Mouse (Mus musculus) midbrain, postnatal 0 days (tissue): ENCODE measurements at regions not wholly inside any gene's neighbourhood (a gene's known extent, or its start where the extent isn't known, plus 50 kb on each side); places are given as distances from the start of the nearest gene placed in this dataset.
A peak's percentile ranks its signal among the peaks of the same experiment; 100 is the strongest.

Experiments used
- ATAC-seq: fragments of 200-750 bp; cut with Nextera tagmentation; 2 replicates; pipeline ENCODE4 v1.8.0; 2017; ENCODE audit warnings: moderate number of reproducible peaks, mild to moderate bottlenecking, moderate TSS enrichment, moderate library complexity; ENCODE audit not compliant: low FRiP score
- DNase-seq: peaks from one replicate; pipeline ENCODE4 v3.0.0-alpha.2; 2015; ENCODE audit warnings: low spot score
- H3K27ac ChIP-seq: fragments of 300-500 bp; sonication (generic); 2 replicates; pipeline ENCODE4 v1.5.1; 2014; ENCODE audit warnings: low read depth, mild to moderate bottlenecking, low read length, mixed read lengths
- H3K27me3 ChIP-seq: fragments of 300-500 bp; sonication (generic); 2 replicates; pipeline ENCODE4 v1.6.1; 2014; ENCODE audit warnings: low read length, control low read depth, mixed read lengths; ENCODE audit not compliant: insufficient read depth
- H3K36me3 ChIP-seq: fragments of 300-500 bp; sonication (generic); 2 replicates; pipeline ENCODE4 v1.6.1; 2014; ENCODE audit warnings: low read length, control low read depth, mixed read lengths; ENCODE audit not compliant: insufficient read depth
- H3K4me1 ChIP-seq: fragments of 300-500 bp; sonication (generic); 2 replicates; pipeline ENCODE4 v1.6.1; 2014; ENCODE audit warnings: mild to moderate bottlenecking, control low read depth, antibody characterized with exemption, low read length, mixed read lengths; ENCODE audit not compliant: insufficient read depth
- H3K4me2 ChIP-seq: fragments of 300-500 bp; sonication (generic); 2 replicates; pipeline ENCODE4 v1.6.1; 2014; ENCODE audit warnings: low read depth, mild to moderate bottlenecking, low read length, mixed read lengths; ENCODE audit not compliant: poor library complexity, severe bottlenecking
- H3K4me3 ChIP-seq: fragments of 300-500 bp; sonication (generic); 2 replicates; pipeline ENCODE4 v1.5.1; 2014; ENCODE audit warnings: low read depth, mild to moderate bottlenecking, low read length, moderate library complexity
- H3K9ac ChIP-seq: fragments of 300-500 bp; sonication (generic); replicated peaks from 2 replicates; pipeline ENCODE4 v1.6.1; 2014; ENCODE audit warnings: mild to moderate bottlenecking, low read length, moderate library complexity, mixed read lengths; ENCODE audit not compliant: poor library complexity, severe bottlenecking
- H3K9me3 ChIP-seq: fragments of 300-500 bp; sonication (generic); 2 replicates; pipeline ENCODE4 v1.6.1; 2016; ENCODE audit warnings: low read length, control low read depth
- CTCF ChIP-seq: IDR thresholded peaks from 2 replicates; pipeline ENCODE4 v1.5.1; 2016; ENCODE audit warnings: antibody characterized with exemption, mild to moderate bottlenecking
- WGBS: fragments of 180-500 bp; shearing (Covaris S2); extraction: QIAGEN DNeasy Blood & Tissue Kit; methylation state at CpG from one replicate; pipeline ENCODE4 v1.1.7; 2014; 5-methylcytosine and 5-hydroxymethylcytosine counted together

- no peaks in the 10 kb centered on the region for H3K9me3 ChIP-seq
Observed at GRCm38 (mm10) chr5:141054991-141055390, 54.6 kb upstream of the Card11 start.

GRCm38 (mm10) chr5:141055596-141056343 is 55.4 kb upstream of the Card11 start:
- H3K9ac ChIP-seq: no peak overlapping the region
- H3K9me3 ChIP-seq: no peaks in the 10 kb centered on the region
- H3K27me3 ChIP-seq: no peaks in the 10 kb centered on the region
- WGBS: 77% methylated on average over 10 of the region's 10 CpGs
- no peak overlapping the region for H3K4me2 ChIP-seq
- no peaks in the 10 kb centered on the region for H3K36me3 ChIP-seq
- no peak overlapping the region for H3K4me3 ChIP-seq
- no peak for ATAC-seq
- H3K4me1 ChIP-seq: no peaks in the 10 kb centered on the region
- TF ChIP-seq CTCF: no peak
- H3K27ac ChIP-seq: no peak overlapping the region
- DNase-seq: no peak

More at GRCm38 (mm10) chr5:141054991-141055390, 54.6 kb upstream of the Card11 start:
- Histone ChIP-seq H3K4me3 (no peak overlapping the region), H3K9ac (no peak overlapping the region), H3K27ac (no peak overlapping the region), H3K27me3 (no peaks in the 10 kb centered on the region), H3K4me1 (no peaks in the 10 kb centered on the region), H3K4me2 (no peak overlapping the region), H3K36me3 (no peaks in the 10 kb centered on the region)
- no peak for DNase-seq
- 78% methylated on average over 8 of the region's 8 CpGs for WGBS
- no peak for ATAC-seq
- no peak for TF ChIP-seq CTCF

GRCm38 (mm10) chr5:141058141-141058540 is 57.8 kb upstream of the Card11 start:
- ATAC-seq (no peak), DNase-seq (no peak)
- Histone ChIP-seq H3K4me3 (no peak overlapping the region), H3K27ac (no peak overlapping the region), H3K9ac (no peak overlapping the region), H3K4me2 (no peak overlapping the region), H3K9me3 (no peaks in the 10 kb centered on the region), H3K27me3 (no peaks in the 10 kb centered on the region), H3K36me3 (no peaks in the 10 kb centered on the region), H3K4me1 (no peaks in the 10 kb centered on the region)
- no peak for TF ChIP-seq CTCF
- WGBS: 91% methylated on average over 7 of the region's 7 CpGs

GRCm38 (mm10) chr5:141058863-141059262 is 58.5 kb upstream of the Card11 start:
- H3K9me3 ChIP-seq: no peaks in the 10 kb centered on the region
- DNase-seq: no peak
- 79% methylated on average over 1 of the region's 1 CpGs for WGBS

GRCm38 (mm10) chr5:141062144-141062543 is 61.8 kb upstream of the Card11 start:
- H3K4me2 ChIP-seq: no peak overlapping the region
- no peaks in the 10 kb centered on the region for H3K4me1 ChIP-seq
- TF ChIP-seq CTCF: no peak
- no peak overlapping the region for H3K27ac ChIP-seq
- WGBS: 84% methylated on average over 4 of the region's 4 CpGs
- H3K9me3 ChIP-seq: no peaks in the 10 kb centered on the region
- no peaks in the 10 kb centered on the region for H3K27me3 ChIP-seq
- no peaks in the 10 kb centered on the region for H3K36me3 ChIP-seq
- no peak overlapping the region for H3K4me3 ChIP-seq
- no peak for ATAC-seq
- no peak overlapping the region for H3K9ac ChIP-seq
- no peak for DNase-seq

More at GRCm38 (mm10) chr5:141058863-141059262, 58.5 kb upstream of the Card11 start:
- no peak overlapping the region for H3K27ac ChIP-seq
- H3K4me1 ChIP-seq: no peaks in the 10 kb centered on the region
- no peak for TF ChIP-seq CTCF
- no peaks in the 10 kb centered on the region for H3K27me3 ChIP-seq
- no peak for ATAC-seq
- no peak overlapping the region for H3K4me2 ChIP-seq
- no peak overlapping the region for H3K4me3 ChIP-seq
- H3K9ac ChIP-seq: no peak overlapping the region
- no peaks in the 10 kb centered on the region for H3K36me3 ChIP-seq

DNA sequence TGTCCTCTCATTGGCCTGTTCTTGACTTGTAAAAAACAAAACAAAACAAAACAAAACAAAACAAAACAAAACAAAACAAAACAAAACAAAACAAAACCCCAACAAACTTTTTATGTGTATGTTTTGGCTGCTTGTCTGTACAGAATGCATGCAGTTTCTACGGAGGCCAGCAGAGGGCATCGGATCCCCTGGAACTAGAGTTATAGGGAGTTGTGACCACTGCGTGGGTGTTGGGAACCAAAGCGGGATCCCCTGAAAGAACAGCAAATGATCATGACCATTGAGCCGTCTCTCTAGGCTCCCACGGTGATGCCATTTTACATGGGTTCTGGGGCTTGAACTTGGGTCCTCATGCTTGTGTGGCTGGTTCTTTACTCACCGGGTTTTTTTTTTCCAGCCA is 67.2 kb upstream of the Card11 start:
- WGBS: 87% methylated on average over 7 of the region's 7 CpGs
- ATAC-seq: no peak

More for the DNA sequence above, 67.2 kb upstream of the Card11 start:
- Histone ChIP-seq H3K27me3 (no peaks in the 10 kb centered on the region), H3K9me3 (no peaks in the 10 kb centered on the region), H3K4me1 (no peaks in the 10 kb centered on the region), H3K4me2 (no peak overlapping the region), H3K36me3 (no peaks in the 10 kb centered on the region), H3K9ac (no peak overlapping the region), H3K27ac (no peak overlapping the region), H3K4me3 (no peak overlapping the region)
- TF ChIP-seq CTCF: peak; percentile 21; the same call in 1 of the 2 replicates
- no peak for DNase-seq
